Mouse (Mus musculus) CD4-positive naive resting alpha-beta T cell, adult 57 days (primary cell): ENCODE data around the gene Tecpr2. TPM values are rescaled to one million over a fixed set of nuclear protein-coding genes. Genes with fewer than 3 reads are reported as not detected.

Experiments
- total RNA-seq: library from RNA; stranded (reverse); gene quantifications from one replicate; pipeline ENCODE4 v1.2.4, GENCODE M21; 2023

Gene Tecpr2
- 7.3 TPM for total RNA-seq

GRCm38 (mm10) chr12:110889036-110890020, at the start of gene Tecpr2, which contains the start of gene Cinp:
Gene Tecpr2 (plus strand): TSS chr12:110889264.
Gene Cinp (minus strand): TSS chr12:110889145.

DNA sequence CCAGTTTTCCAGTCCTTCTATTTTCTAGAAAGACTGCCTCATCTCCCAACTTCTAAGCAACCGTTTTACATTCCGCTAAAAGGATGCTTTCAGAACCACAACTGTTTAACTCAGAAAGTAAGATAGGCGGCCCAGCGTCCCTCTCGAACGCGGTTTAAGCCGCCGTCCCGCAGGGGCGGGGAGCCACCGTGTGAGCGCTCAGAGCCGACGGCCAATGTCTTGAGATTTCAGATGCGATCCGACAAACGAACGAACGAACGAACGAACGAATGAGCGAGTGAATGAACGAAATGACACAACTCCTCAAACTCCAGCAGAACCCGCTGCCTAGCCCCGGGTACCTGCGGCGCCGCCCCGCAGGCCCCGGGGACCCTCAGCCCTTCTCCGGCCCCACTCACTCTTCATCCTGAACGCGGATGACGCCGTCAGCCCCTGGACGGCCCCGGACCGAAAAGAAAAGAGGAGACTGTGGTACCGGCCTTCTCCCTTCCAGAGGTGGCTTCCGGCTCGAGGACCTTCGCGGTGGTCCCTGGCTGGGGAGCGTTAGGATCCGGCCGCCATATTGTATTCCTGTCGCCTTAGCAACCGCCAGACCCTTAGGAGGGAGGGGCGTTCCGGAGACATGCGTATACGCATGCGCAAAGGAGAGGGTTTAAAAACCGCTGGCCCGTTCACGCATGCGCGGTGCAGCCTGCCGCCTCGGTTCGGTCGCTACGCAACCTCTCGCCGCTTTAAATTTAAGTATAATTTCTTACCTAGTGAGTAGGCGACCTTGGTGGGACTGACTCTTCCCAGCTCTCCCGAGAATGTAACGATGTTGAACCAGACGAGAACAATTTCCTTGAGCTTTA, 48.5 kb upstream of the Tecpr2 start, which contains the start of gene Mok:
Gene Mok (minus strand): TSS at position 592 of the 851 bp plus-strand sequence.

GRCm38 (mm10) chr12:110850010-110850928, 38.8 kb upstream of the Tecpr2 start, which contains the start of gene Zfp839:
Gene Zfp839 (plus strand): TSS chr12:110850253.

DNA sequence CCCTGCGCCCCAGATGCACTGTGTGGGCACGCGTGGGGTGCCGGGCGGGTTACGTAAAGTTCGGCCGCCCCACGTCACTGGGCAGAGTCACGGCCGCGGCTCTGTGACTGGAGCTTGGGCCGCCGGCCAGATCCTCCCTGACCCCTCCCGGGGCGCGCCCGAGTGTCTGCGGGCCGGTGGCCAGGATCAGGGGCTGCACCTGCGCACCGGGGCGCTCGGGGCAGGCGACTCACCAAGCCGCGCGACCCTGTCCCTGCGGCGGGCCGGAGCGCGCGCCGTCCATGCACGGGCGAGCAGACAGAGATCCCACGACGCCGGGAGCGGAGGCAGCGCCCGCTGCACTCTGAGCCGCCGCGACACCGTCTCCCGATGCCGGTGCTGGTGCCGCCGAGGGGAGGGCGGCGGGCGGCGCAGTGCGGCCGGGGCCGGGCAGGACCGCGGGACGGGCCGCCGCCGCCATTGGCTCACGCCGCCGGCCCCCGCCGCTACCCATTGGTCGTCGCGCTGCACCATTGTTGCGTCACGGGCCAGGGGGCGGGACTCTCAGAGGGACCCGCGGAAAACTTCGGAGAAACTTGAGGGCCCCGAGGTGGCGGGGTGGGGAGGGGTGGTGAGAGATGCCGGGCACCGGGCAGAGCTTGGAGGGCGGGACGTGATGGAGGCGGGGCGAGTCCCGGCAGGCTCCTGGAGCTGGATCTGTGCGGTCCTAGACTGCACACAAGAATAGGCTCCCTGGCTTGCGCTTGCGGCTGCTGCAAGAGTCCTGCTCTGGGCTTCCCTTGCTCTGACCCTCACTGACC, 89.7 kb downstream of the Tecpr2 start, which contains the start of gene Ankrd9:
Gene Ankrd9 (minus strand): TSS at position 434 of the 800 bp plus-strand sequence.

Other genes starting within 250 kb of the Tecpr2 start
- gene 1700001K19Rik, start 206.6 kb upstream of the Tecpr2 start, total RNA-seq, result not detected
- 431 TPM for gene Hsp90aa1, start 186.5 kb upstream of the Tecpr2 start, total RNA-seq
- 78.1 TPM for gene Wdr20, start 151.3 kb upstream of the Tecpr2 start, total RNA-seq
- gene Mok, start 48.3 kb upstream of the Tecpr2 start, total RNA-seq, result not detected
- gene Zfp839, start 39.0 kb upstream of the Tecpr2 start, total RNA-seq, result 2.8 TPM
- 29.8 TPM for gene Cinp, start 119 bp upstream of the Tecpr2 start, total RNA-seq
- gene Ankrd9, start 89.8 kb downstream of the Tecpr2 start, total RNA-seq, result 7.0 TPM
- gene Rcor1, start 150.1 kb downstream of the Tecpr2 start, total RNA-seq, result 51.1 TPM